Mouse (Mus musculus) thymus, postnatal 25 days (tissue): ENCODE results near the gene Cyp2b23.
"Not testable (repeated sequence)": the region's sequence is repeated elsewhere in the genome, so short reads cannot be mapped to it uniquely, and the experiment has no call there.

Experiments used
- DNase-seq: peaks from one replicate; pipeline ENCODE4 v3.0.0; 2022

Gene Cyp2b23

GRCm38 (mm10) chr7:26686337-26686736 is at the start of gene Cyp2b23:
TSS of gene Cyp2b23 (minus strand) at chr7:26686437.
- no peak for DNase-seq

GRCm38 (mm10) chr7:26711061-26711460 is 24.8 kb upstream of the Cyp2b23 start:
- DNase-seq: no peak

- no peak for DNase-seq
These were observed 20.8 kb upstream of the Cyp2b23 start for GRCm38 (mm10) chr7:26707061-26707460.

GRCm38 (mm10) chr7:26706191-26706590 is 20.0 kb upstream of the Cyp2b23 start:
- not testable (repeated sequence) for DNase-seq

GRCm38 (mm10) chr7:26700151-26700550 is 13.9 kb upstream of the Cyp2b23 start:
- DNase-seq: no peak

- DNase-seq: no peak
These were observed 524 bp downstream of the Cyp2b23 start for GRCm38 (mm10) chr7:26685713-26686112.

- DNase-seq: not testable (repeated sequence)
These were observed 18.8 kb downstream of the Cyp2b23 start for GRCm38 (mm10) chr7:26667466-26667865.

GRCm38 (mm10) chr7:26666011-26666410 is 20.2 kb downstream of the Cyp2b23 start:
- DNase-seq: no peak

- not testable (repeated sequence) for DNase-seq
These were observed 67.9 kb downstream of the Cyp2b23 start, which contains the start of gene Vmn1r185 for GRCm38 (mm10) chr7:26618364-26618763. TSS of gene Vmn1r185 (minus strand) at chr7:26618464.
